Mouse (Mus musculus) frontal cortex, postnatal 25 days (tissue): ENCODE data around the gene Gins2.
A peak's percentile ranks its signal among the peaks of the same experiment; 100 is the strongest.

Experiments used
- DNase-seq, 2 experiments: peaks; one replicate each; pipeline ENCODE4 v3.0.0; 2022; ENCODE audit warnings: low spot score in 2 of 2

The Gins2 gene

DNA sequence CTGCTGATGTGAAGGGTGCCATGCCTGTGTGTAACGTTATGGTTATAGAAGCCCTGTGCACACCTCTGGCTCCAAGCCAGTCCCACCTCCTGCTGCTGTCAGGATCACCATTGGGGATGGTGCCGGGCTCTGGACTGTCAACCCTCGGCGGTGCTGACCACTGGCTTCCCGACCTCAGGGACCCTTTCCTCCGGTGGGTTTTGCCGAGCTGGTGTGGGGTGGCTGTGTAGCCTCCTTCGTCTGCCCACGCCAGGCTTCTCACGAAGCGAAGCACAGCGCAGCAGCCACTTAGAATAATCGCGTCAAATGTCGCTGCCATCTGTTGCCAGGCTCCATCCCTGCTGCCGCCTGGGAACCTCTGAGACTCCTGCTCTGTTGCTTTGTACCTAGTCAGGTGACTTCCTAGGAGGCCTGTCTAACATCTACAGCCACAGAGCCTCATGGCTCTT is 40.8 kb downstream of the Gins2 start:
- DNase-seq: no peak

DNA sequence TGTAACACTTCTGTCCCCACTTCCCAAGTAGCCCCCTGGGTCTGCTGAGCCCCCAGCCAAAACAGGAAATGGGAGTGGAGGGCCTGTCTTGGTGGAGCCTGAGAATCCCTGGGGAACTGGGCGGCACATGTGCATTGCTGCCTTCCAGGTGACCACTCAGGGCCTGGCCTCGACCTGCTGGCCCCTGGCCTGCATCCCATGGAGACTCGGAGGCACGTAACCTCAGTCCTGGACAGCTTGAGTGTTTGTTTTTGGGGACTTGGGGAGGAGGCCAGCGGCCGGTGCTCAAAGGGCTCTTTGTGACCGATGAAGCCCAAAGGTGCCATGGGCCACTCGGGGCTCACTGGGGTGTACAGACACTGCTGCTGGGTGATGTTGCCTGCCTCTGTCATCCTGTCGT is 41.5 kb downstream of the Gins2 start:
- no peak for DNase-seq

- DNase-seq: no peak
These were observed 44.9 kb downstream of the Gins2 start for GRCm38 (mm10) chr8:120544155-120544554.

DNA sequence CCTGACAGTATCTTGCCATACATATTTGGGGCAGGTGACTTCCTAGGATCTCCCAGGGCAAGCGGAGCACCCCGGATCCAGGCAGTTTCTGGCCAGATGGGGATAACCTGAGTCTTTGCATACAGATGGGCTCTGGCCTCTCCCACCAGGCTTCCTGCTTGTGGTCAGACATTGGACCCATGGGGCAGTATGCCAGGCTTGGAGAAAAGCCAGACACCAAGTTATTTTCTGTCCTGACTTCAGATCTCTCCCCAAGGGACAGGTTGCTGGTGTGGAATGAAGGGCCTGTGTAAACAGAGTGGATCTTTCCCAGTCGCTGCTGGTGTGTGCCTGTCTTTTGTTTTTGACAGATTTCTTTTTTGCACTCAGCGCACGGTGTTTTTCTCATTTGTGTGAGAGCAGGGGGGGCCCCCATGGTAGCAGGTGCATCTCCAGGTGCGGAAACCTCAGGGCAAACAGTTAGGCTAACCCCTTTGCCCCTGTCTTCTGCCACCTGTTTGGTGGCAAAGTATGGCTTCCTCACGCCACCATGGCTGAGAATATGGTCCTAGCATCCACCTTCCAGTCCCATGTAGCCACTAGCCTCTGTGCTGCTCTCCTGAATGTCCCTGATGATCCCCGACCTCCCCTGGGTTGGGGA is 45.6 kb downstream of the Gins2 start:
- no peak for DNase-seq

GRCm38 (mm10) chr8:120542995-120543394 is 46.1 kb downstream of the Gins2 start:
- DNase-seq: no peak

DNA sequence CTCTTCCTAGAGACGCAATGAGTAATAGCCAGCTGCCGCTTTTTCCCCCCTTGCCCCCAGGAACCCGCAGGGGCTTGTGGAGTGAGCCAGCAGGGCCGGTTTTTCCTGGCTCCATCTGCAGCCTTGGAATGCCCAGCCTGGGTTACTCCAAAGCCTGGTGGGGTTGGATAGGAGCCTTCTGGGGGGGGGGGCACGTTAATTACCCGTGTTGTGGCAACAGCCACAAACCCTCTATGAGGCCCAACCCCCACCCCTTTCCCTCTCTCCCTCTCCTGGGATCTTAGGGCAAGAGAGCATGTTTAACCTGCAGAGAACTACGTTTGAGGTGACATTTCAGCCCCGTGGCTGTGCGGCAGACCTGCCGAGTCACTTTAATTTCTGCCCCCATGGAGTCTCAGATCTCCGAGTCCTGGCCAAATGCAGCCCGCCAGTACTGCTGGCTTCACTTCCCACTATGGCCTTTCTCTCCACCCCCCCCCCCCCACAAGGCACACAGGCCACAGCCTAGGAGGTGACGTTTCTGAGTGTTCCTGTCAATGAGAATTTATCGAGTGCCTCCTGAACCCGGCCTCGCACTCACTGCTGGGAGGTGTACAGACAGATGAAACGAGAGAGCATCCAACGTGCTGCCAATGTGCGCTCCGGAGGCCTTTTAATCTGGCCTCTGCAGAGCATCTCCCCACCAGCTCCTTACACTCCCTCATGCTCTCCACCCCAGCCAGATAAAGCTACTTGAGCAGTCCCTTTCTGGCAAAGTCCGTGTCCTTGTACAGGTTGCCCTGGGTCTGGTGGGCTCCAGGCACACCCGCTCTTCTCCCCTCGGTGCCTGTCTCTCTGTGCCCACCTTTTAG is 49.1 kb downstream of the Gins2 start:
- no peak for DNase-seq

DNA sequence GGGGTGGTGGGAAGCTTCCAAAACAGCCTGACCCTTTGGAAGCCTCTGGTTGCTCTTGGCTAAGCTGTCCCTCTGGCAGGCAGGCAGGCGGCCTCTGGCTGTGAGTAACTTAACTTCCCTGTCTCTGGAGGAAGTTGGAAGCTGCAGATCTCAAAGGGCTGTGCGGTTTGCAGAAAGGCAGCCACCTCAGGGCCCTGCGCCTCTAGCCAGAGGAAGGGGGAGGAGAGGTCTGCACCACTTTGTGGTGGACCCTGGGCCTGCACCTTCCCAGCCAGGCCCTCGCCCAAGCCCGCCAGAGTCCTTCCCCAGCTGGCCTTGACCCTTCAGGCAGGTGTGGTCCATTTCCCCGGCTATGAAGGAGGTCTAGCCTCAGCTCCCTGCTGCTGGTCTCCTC is 49.7 kb downstream of the Gins2 start:
- no peak for DNase-seq

GRCm38 (mm10) chr8:120538397-120539240 is 50.5 kb downstream of the Gins2 start:
- DNase-seq: peak in 1 of 2 experiments; percentile 57

- no peak for DNase-seq
These were observed 51.2 kb downstream of the Gins2 start for GRCm38 (mm10) chr8:120537818-120538396.

DNA sequence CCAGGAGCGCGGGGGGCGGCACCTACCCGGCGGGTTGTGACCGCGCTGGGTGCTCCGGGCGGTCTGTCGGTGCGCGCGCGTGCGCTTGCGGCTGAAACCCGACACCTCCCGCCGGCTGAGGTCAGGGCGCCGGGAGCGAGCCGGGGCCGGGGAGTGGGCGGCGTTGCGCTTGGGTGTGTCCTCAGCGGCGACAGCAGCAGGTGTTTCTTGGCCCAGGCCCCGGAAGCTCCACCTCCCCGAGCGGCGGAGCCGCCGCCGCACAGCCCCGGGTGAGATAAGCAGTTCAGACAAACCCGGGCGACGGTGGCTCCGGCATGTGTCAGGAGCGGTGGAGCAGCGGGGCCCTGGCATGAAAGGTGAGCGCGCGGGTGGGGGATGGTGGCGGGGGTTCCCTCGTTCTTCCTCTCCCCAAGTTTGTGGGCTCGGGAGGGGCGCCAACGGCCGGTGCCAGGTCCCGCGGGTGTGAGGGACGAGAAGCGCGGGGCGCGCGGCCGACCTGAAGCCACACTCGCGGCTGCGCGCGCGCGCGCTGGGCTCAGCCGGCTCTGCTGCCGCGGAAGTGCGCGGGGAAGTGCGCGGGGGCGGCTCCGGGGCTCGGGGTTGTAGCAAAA is 51.8 kb downstream of the Gins2 start:
- no peak for DNase-seq

- DNase-seq: no peak
These were observed 52.5 kb downstream of the Gins2 start for GRCm38 (mm10) chr8:120536306-120537206.

DNA sequence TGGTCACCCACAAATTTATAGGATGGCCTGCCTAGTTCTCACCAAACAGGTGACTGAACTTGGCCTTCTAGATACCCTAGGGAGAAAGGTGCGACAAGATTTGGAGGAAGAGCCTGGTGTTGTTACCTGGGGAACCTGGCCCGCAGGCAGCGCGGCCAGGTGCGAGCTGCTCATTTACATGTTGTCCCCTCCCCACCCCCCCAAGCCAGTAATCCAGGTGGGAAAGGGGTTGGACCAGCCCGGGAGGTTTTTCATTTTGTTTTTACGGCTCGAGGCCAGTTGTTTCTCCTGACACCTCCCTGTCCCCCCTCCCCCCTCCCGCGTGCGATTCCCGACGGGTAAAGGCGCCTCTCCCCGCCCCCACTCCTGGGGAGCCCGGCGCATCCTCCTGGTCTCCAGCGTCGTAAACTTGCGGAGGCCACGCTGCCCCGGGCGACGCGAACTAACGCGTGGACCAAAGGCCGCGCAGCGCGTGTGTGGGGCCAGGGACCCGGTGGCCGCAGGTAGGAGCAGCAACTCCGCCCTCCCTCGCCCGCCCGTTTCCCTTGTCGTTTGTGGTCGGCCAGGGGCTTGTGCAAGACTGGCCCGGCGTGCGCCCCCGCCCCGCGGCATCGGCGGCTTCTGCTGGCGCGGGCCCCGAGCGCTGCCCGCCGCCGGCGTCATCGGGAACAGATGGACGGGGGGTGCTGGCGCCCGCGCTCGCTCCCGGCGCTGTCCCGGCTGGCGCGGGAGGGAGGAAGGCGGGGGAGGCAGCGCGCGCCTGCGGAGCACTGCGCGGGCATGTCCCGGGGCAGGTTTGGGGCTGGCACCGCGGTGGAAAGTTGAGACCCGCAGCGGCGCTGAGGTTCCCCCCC is 53.4 kb downstream of the Gins2 start:
- DNase-seq: peak in 1 of 2 experiments; percentile 53

- peak; percentile 66 to 71 for DNase-seq
These were observed 54.4 kb downstream of the Gins2 start for GRCm38 (mm10) chr8:120534504-120535368.

DNA sequence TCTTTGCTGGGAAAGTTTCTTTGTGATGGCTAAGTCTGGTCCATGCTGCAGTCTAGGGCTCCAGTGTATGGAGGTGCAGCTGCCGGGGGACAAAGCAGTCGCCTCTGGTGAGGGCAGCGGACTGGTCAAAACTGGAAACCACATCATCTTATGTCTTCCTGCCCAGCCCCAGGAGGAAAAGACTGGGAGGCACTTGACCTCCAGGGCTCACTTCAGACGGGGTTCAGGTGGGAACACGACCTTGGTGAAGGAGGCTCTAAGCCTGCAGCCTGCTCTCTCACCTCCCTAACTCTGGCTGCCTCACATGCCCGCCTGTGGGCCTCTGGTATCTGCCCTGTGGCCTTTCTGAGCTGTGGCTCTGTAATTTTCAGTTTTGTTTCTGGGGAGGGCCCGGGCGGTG is 55.0 kb downstream of the Gins2 start:
- no peak for DNase-seq

GRCm38 (mm10) chr8:120533380-120533779 is 55.7 kb downstream of the Gins2 start:
- DNase-seq: no peak

- DNase-seq: no peak
These were observed 56.4 kb downstream of the Gins2 start for GRCm38 (mm10) chr8:120532517-120533215.

DNA sequence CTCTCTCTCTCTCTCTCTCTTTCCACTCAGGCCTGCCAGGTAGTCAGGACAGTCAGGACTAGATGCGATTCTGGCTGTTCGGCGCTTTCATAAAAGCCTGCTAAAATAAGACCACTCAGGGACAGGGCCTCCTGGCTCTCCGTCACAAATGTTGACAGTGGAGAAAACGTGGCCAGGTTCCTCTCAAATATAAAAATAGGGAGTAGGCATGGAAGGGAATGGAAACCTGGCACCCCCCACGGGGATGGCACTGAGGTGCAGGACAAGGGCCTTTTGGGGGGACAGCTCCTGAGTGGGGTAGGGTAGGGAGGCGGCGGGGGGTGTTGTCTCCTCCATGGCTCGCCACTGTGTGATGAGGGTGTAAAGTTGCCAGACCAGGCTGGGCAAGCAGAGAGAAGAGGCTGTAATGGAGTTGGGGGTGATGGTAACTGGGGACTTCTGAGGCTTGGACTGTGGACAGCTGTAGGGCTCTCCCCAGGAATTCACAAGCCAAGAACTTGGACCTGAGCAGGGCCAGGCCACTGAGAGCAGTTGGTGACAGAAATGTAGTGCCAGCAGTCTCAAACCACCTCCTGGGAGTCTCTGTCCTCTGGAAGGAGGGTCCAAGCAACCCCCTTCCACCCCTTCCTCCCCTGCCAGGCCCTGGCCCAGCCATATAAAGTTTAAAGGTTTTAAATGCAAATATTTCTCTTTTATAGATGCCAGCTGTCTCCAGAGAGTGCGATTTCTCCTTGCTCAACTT is 57.2 kb downstream of the Gins2 start:
- DNase-seq: no peak
